Mouse (Mus musculus): ENCODE results near the gene Tmf1.
A peak's percentile ranks its signal among the peaks of the same experiment; 100 is the strongest.

Gene Tmf1

GRCm38 (mm10) chr6:97204252-97204869, 25.4 kb upstream of the Tmf1 start:
- DNase-seq (ENCODE audit: low spot score in 2 of 2): no peak

- no peak for DNase-seq (ENCODE audit: low spot score in 2 of 2)
Measured at GRCm38 (mm10) chr6:97202477-97202876, 23.6 kb upstream of the Tmf1 start.

- DNase-seq (ENCODE audit: low spot score in 2 of 2): no peak
Measured at GRCm38 (mm10) chr6:97200437-97200836, 21.5 kb upstream of the Tmf1 start.

DNA sequence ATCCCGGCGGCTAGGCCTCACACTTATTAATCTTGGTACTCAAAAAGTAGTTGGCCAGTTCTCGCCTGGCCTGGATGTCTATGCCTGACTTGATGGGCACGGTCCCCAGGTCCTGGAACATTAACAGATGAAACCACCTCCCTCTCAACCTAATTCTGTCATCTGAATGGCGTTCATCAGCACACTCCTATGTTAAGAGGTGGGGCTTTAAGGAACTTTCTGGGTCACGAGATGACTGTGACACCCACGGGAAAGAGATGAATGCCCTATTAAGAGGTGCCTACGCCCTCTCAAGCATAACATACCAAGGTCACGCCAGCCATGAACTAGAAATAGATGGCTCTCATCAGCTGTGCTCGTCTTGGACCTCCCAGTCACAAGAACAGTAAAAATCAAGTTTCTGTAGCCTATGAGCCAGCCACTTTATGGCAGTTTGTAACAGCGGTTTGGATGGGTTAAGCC, 476 bp upstream of the Tmf1 start:
- no peak for DNase-seq (ENCODE audit: low spot score in 2 of 2)

GRCm38 (mm10) chr6:97175716-97176115, 3.2 kb downstream of the Tmf1 start:
- no peak for DNase-seq (ENCODE audit: low spot score in 2 of 2)

- DNase-seq (ENCODE audit: low spot score in 2 of 2): no peak
Measured at GRCm38 (mm10) chr6:97150156-97150555, 28.8 kb downstream of the Tmf1 start.

- DNase-seq (ENCODE audit: low spot score in 2 of 2): no peak
Measured at GRCm38 (mm10) chr6:97149721-97150120, 29.2 kb downstream of the Tmf1 start.

GRCm38 (mm10) chr6:97148383-97149251, 30.3 kb downstream of the Tmf1 start, which contains the start of gene Eogt:
Eogt (minus strand) TSS chr6:97149182.
- peak; percentile 71 to 79 for DNase-seq (ENCODE audit: low spot score in 2 of 2)

DNA sequence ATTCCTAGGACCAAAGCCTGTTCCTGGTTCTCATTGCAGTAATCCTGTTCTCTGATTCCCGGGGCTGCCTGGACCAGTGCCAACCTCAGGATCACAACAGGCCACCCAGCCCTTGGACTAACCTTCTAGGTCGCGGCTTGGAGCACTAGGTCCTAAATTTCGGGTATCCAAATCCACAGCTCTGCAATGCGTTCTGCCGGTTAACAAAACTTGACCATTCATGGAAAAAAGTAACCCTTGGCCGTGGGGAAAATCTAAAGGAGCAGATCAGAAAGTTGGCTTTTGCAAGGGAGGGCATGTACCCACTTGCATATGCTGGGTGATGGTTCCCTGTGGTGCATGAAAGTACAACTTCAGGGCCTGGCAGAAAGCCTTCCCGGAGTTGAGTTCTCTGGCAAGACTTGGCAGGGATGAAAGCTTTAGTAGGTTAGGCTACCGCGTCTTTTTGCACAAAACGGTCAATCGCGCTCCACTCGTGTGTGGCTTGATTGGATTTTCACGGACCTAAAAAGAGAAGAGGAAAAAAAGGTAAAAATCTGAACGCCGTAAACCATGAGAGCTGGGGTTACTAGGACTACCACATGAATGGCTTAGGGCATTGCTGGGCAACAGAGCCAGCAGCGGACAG, 31.1 kb downstream of the Tmf1 start:
- peak in 1 of 2 experiments; percentile 23 for DNase-seq (ENCODE audit: low spot score in 2 of 2)

- no peak for DNase-seq (ENCODE audit: low spot score in 2 of 2)
Measured at GRCm38 (mm10) chr6:97145156-97145555, 33.8 kb downstream of the Tmf1 start.

DNA sequence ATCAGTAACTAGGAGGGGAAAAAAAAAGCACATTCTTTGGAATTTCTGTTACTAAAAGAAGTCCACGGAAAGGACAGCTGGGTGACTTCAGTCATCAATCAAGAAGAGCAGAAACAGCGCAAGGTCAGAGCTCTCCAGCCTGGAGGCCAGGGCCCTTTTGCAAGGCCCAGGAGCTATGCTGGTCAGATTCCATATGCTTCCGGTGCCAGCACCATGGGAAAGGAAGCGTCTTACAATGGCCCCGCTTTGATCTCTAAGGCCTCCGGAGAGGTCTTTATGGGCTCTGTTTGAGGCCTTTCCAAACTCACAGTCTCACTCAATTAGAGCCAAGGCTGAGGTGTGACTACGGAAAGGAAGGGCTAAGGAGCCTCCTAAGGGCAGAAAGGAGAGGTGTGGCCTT, 34.6 kb downstream of the Tmf1 start:
- DNase-seq (ENCODE audit: low spot score in 2 of 2): no peak

- no peak for DNase-seq (ENCODE audit: low spot score in 2 of 2)
Measured at GRCm38 (mm10) chr6:97142611-97143010, 36.3 kb downstream of the Tmf1 start.

DNA sequence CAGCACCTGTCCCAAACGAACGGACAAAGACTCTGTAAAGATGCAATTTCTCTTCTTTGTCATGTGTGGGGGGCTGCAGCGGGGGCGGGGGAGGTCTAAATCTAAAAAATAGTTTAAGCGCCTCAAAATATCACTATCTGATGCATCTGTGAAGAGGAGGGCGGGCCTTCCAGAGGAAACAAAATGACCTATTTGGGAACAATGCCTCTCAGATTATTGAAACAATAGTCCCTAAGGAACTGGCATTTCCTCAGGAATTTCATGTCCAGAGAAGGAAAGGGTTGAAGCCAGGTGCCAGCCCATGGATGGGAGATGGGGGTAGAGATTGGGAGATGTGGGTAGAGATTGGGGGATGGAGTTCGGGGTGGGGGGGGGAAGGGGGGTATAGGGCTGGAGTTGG, 37.1 kb downstream of the Tmf1 start:
- DNase-seq (ENCODE audit: low spot score in 2 of 2): no peak

- DNase-seq (ENCODE audit: low spot score in 2 of 2): no peak
Measured at GRCm38 (mm10) chr6:97132707-97133303, 46.1 kb downstream of the Tmf1 start.

GRCm38 (mm10) chr6:97131808-97132207, 47.1 kb downstream of the Tmf1 start:
- no peak for DNase-seq (ENCODE audit: low spot score in 2 of 2)

GRCm38 (mm10) chr6:97130979-97131378, 47.9 kb downstream of the Tmf1 start:
- DNase-seq (ENCODE audit: low spot score in 2 of 2): no peak

- no peak for DNase-seq (ENCODE audit: low spot score in 2 of 2)
Measured at GRCm38 (mm10) chr6:97124336-97125010, 54.4 kb downstream of the Tmf1 start.

DNA sequence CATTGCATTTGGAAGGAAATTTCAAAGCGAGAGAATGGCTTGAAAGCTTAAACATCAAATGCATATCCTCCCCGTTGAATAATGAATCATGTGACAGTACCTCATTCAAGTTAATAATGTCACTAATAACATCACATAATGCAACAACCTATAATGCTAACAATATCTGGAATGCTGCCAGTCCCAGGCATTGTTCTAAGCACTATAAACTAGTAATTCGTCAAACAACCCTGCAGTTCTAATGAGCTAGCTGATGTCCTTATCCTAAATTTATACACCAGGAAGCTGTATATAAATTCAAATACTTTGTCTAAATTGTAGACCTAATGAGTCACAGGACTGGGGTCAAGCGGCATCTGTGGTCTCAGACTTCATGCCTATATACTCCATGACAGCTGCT, 58.0 kb downstream of the Tmf1 start:
- DNase-seq (ENCODE audit: low spot score in 2 of 2): no peak

GRCm38 (mm10) chr6:97118327-97118726, 60.6 kb downstream of the Tmf1 start:
- DNase-seq (ENCODE audit: low spot score in 2 of 2): no peak

- no peak for DNase-seq (ENCODE audit: low spot score in 2 of 2)
Measured at GRCm38 (mm10) chr6:97116896-97117295, 62.0 kb downstream of the Tmf1 start.

GRCm38 (mm10) chr6:97114821-97115220, 64.1 kb downstream of the Tmf1 start:
- no peak for DNase-seq (ENCODE audit: low spot score in 2 of 2)

DNA sequence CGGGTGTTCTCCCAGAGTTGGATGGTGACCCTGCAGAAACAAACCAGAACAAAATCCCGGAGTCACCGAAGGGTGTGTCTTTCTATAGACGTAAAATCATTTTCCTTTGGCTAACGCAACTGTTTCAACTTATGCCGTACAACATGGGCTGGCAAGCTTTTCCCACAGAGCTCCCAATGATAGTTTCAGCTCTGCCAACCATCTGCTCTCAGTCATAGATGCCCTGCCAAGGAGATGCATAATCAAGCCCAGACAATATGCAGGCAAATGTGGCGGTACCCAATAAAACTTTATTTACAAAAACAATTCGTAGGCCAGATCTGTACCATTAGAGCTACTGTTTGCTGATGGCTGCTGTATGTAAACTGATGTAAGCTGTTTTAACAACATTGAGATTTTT, 66.7 kb downstream of the Tmf1 start:
- no peak for DNase-seq (ENCODE audit: low spot score in 2 of 2)
